Mouse (Mus musculus) ZHBTc4 (cell line): ENCODE measurements around the gene Cttn.
A peak's percentile ranks its signal among the peaks of the same experiment; 100 is the strongest.

Experiments
- DNase-seq: peaks from one replicate; pipeline ENCODE4 v3.0.0-alpha.2; 2011; ENCODE audit warnings: low read depth, low spot score

The Cttn gene

GRCm38 (mm10) chr7:144449637-144450570 lies 20.9 kb downstream of the Cttn start:
- no peak for DNase-seq

GRCm38 (mm10) chr7:144448186-144448585 lies 22.6 kb downstream of the Cttn start:
- DNase-seq: no peak

GRCm38 (mm10) chr7:144447146-144447545 lies 23.7 kb downstream of the Cttn start:
- DNase-seq: no peak

- DNase-seq: no peak
Measured at GRCm38 (mm10) chr7:144444788-144445187, 26.0 kb downstream of the Cttn start.

GRCm38 (mm10) chr7:144441976-144442375 lies 28.8 kb downstream of the Cttn start:
- DNase-seq: no peak

- DNase-seq: no peak
Measured at GRCm38 (mm10) chr7:144441466-144441865, 29.3 kb downstream of the Cttn start.

- DNase-seq: no peak
Measured at GRCm38 (mm10) chr7:144438811-144439210, 32.0 kb downstream of the Cttn start.

- no peak for DNase-seq
Measured at GRCm38 (mm10) chr7:144432920-144433319, 37.9 kb downstream of the Cttn start.

- peak; percentile 19 for DNase-seq
Measured at GRCm38 (mm10) chr7:144427460-144427859, 43.3 kb downstream of the Cttn start.

GRCm38 (mm10) chr7:144426594-144426993 lies 44.2 kb downstream of the Cttn start:
- DNase-seq: no peak

GRCm38 (mm10) chr7:144425953-144426352 lies 44.9 kb downstream of the Cttn start:
- peak; percentile 39 for DNase-seq

- DNase-seq: no peak
Measured at GRCm38 (mm10) chr7:144421478-144421877, 49.3 kb downstream of the Cttn start.

- no peak for DNase-seq
Measured at GRCm38 (mm10) chr7:144420552-144420951, 50.3 kb downstream of the Cttn start.

- peak; percentile 48 for DNase-seq
Measured at GRCm38 (mm10) chr7:144417644-144418343, 53.0 kb downstream of the Cttn start.

- no peak for DNase-seq
Measured at GRCm38 (mm10) chr7:144417234-144417633, 53.6 kb downstream of the Cttn start.

- peak; percentile 87 for DNase-seq
Measured at GRCm38 (mm10) chr7:144415795-144416194, 55.0 kb downstream of the Cttn start.

GRCm38 (mm10) chr7:144414632-144415031 lies 56.2 kb downstream of the Cttn start:
- DNase-seq: peak; percentile 63

- peak; percentile 39 for DNase-seq
Measured at GRCm38 (mm10) chr7:144411967-144412906, 58.6 kb downstream of the Cttn start.

GRCm38 (mm10) chr7:144409682-144410081 lies 61.1 kb downstream of the Cttn start:
- DNase-seq: peak; percentile 25

GRCm38 (mm10) chr7:144408464-144409000 lies 62.3 kb downstream of the Cttn start:
- DNase-seq: no peak

- no peak for DNase-seq
Measured at GRCm38 (mm10) chr7:144407675-144408074, 63.1 kb downstream of the Cttn start.
